Mouse (Mus musculus): Measurements from ENCODE around the gene Acaa1a. TPM values are rescaled to one million over a fixed set of nuclear protein-coding genes. Genes with fewer than 3 reads are reported as not detected.

Acaa1a gene
- 61.2 and 67.8 TPM in 2 replicates for polyA plus RNA-seq (2014; fragmentation: Nextera tagmentation; extraction: Ambion mirVana)

- Histone ChIP-seq H3K27me3 (ENCODE audit: control insufficient read depth, insufficient read depth, low read length) (peaks cover 2% of the 10 kb centered on the region; the same call in 1 of the 2 replicates), H3K4me1 (ENCODE audit: control insufficient read depth, insufficient read depth, low read length) (peaks cover 4% of the 10 kb centered on the region), H3K36me3 (replicated peaks; ENCODE audit: control insufficient read depth, insufficient read depth, low read depth, low read length) (no peaks in the 10 kb centered on the region), H3K9me3 (replicated peaks; ENCODE audit: control insufficient read depth, low read length) (no peaks in the 10 kb centered on the region), H3K4me3 (ENCODE audit: low read depth, low read length) (peak within 1 kb of the TSS; percentile 77), H3K4me2 (ENCODE audit: low read depth, low read length) (peak within 1 kb of the TSS; percentile 83), H3K9ac (replicated peaks; ENCODE audit: low read length) (peak within 1 kb of the TSS; percentile 60), H3K27ac (replicated peaks; ENCODE audit: low read depth, low read length) (no peak within 1 kb of the TSS; the same call in 1 of the 2 replicates)
- WGBS: 2% methylated on average over 43 of the region's 43 CpGs
- no peak for ATAC-seq (replicated peaks; ENCODE audit: insufficient number of reproducible peaks, low FRiP score, low TSS enrichment, low read depth)
- peak; percentile 57 for DNase-seq (ENCODE audit: low spot score)
These were observed at the start of gene Acaa1a for GRCm38 (mm10) chr9:119339558-119340211. Acaa1a (plus strand) TSS chr9:119339676.

DNA sequence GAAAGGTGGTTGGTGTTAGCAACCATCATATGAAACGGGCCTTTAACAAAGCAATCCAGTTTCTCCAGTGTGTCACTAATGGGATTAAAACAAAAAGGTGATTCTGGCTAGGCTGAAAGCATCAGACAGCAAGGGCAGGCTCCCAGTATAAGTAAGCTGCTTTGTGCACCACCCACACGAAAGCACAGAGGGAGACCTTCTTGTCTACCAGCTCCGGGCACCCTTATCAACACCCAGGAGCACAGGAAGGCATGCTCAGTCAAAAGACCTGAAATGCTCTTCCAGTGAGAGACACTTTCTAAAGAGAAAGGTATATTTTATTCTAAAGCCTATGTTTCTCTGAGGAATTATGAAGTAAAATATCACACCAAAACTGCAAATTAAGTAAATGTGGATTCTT, 48.7 kb upstream of the Acaa1a start:
- no peak overlapping the region for H3K27ac ChIP-seq (replicated peaks; ENCODE audit: low read depth, low read length)
- no peaks in the 10 kb centered on the region for H3K27me3 ChIP-seq (ENCODE audit: control insufficient read depth, insufficient read depth, low read length)
- H3K36me3 ChIP-seq (replicated peaks; ENCODE audit: control insufficient read depth, insufficient read depth, low read depth, low read length): no peaks in the 10 kb centered on the region
- H3K4me3 ChIP-seq (ENCODE audit: low read depth, low read length): no peak overlapping the region
- 87% methylated on average over 3 of the region's 3 CpGs for WGBS
- DNase-seq (ENCODE audit: low spot score): no peak
- no peaks in the 10 kb centered on the region for H3K9me3 ChIP-seq (replicated peaks; ENCODE audit: control insufficient read depth, low read length)
- no peak for ATAC-seq (replicated peaks; ENCODE audit: insufficient number of reproducible peaks, low FRiP score, low TSS enrichment, low read depth)
- H3K4me2 ChIP-seq (ENCODE audit: low read depth, low read length): no peak overlapping the region
- H3K4me1 ChIP-seq (ENCODE audit: control insufficient read depth, insufficient read depth, low read length): no peaks in the 10 kb centered on the region
- no peak overlapping the region for H3K9ac ChIP-seq (replicated peaks; ENCODE audit: low read length)

DNA sequence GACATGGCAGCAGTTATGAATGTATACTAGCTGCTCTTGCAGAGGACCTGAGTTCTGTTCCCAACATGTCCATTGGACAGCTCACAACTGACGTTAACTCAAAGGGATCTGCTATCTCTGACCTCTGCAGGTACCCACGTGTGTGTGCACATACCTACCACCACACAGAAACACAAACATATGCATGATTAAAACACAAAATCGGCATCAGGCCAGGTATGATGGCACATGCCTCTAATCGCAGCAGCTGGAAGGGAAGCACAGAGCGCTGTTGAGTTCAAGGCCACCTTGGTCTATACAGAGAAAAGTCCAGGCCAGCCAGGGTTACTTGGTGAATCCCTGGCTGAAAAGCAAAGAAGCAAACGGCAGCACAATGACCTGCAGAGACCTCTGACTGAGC, 41.8 kb upstream of the Acaa1a start:
- DNase-seq (ENCODE audit: low spot score): no peak

GRCm38 (mm10) chr9:119298563-119298962, 40.9 kb upstream of the Acaa1a start:
- DNase-seq (ENCODE audit: low spot score) (no peak), ATAC-seq (replicated peaks; ENCODE audit: insufficient number of reproducible peaks, low FRiP score, low TSS enrichment, low read depth) (no peak)
- no peaks in the 10 kb centered on the region for H3K36me3 ChIP-seq (replicated peaks; ENCODE audit: control insufficient read depth, insufficient read depth, low read depth, low read length)
- no peak overlapping the region for H3K9ac ChIP-seq (replicated peaks; ENCODE audit: low read length)
- H3K4me1 ChIP-seq (ENCODE audit: control insufficient read depth, insufficient read depth, low read length): no peaks in the 10 kb centered on the region
- H3K27ac ChIP-seq (replicated peaks; ENCODE audit: low read depth, low read length): no peak overlapping the region
- H3K9me3 ChIP-seq (replicated peaks; ENCODE audit: control insufficient read depth, low read length): no peaks in the 10 kb centered on the region
- H3K4me2 ChIP-seq (ENCODE audit: low read depth, low read length): no peak overlapping the region
- H3K27me3 ChIP-seq (ENCODE audit: control insufficient read depth, insufficient read depth, low read length): no peaks in the 10 kb centered on the region
- H3K4me3 ChIP-seq (ENCODE audit: low read depth, low read length): no peak overlapping the region
- WGBS: 89% methylated on average over 3 of the region's 3 CpGs

More for the DNA sequence above, 41.8 kb upstream of the Acaa1a start:
- no peak overlapping the region for H3K9ac ChIP-seq (replicated peaks; ENCODE audit: low read length)
- H3K27me3 ChIP-seq (ENCODE audit: control insufficient read depth, insufficient read depth, low read length): no peaks in the 10 kb centered on the region
- H3K36me3 ChIP-seq (replicated peaks; ENCODE audit: control insufficient read depth, insufficient read depth, low read depth, low read length): no peaks in the 10 kb centered on the region
- ATAC-seq (replicated peaks; ENCODE audit: insufficient number of reproducible peaks, low FRiP score, low TSS enrichment, low read depth): no peak
- no peak overlapping the region for H3K4me3 ChIP-seq (ENCODE audit: low read depth, low read length)
- H3K4me1 ChIP-seq (ENCODE audit: control insufficient read depth, insufficient read depth, low read length): no peaks in the 10 kb centered on the region
- H3K4me2 ChIP-seq (ENCODE audit: low read depth, low read length): no peak overlapping the region
- WGBS: 89% methylated on average over 6 of the region's 6 CpGs
- no peak overlapping the region for H3K27ac ChIP-seq (replicated peaks; ENCODE audit: low read depth, low read length)
- no peaks in the 10 kb centered on the region for H3K9me3 ChIP-seq (replicated peaks; ENCODE audit: control insufficient read depth, low read length)

- no peaks in the 10 kb centered on the region for H3K4me1 ChIP-seq (ENCODE audit: control insufficient read depth, insufficient read depth, low read length)
- no peak overlapping the region for H3K4me3 ChIP-seq (ENCODE audit: low read depth, low read length)
- ATAC-seq (replicated peaks; ENCODE audit: insufficient number of reproducible peaks, low FRiP score, low TSS enrichment, low read depth) (no peak), DNase-seq (ENCODE audit: low spot score) (no peak)
- no peaks in the 10 kb centered on the region for H3K36me3 ChIP-seq (replicated peaks; ENCODE audit: control insufficient read depth, insufficient read depth, low read depth, low read length)
- H3K27me3 ChIP-seq (ENCODE audit: control insufficient read depth, insufficient read depth, low read length): no peaks in the 10 kb centered on the region
- WGBS: 93% methylated on average over 7 of the region's 7 CpGs
- no peaks in the 10 kb centered on the region for H3K9me3 ChIP-seq (replicated peaks; ENCODE audit: control insufficient read depth, low read length)
- H3K27ac ChIP-seq (replicated peaks; ENCODE audit: low read depth, low read length): no peak overlapping the region
- no peak overlapping the region for H3K4me2 ChIP-seq (ENCODE audit: low read depth, low read length)
- H3K9ac ChIP-seq (replicated peaks; ENCODE audit: low read length): no peak overlapping the region
These were observed 33.6 kb upstream of the Acaa1a start for GRCm38 (mm10) chr9:119305863-119306262.

DNA sequence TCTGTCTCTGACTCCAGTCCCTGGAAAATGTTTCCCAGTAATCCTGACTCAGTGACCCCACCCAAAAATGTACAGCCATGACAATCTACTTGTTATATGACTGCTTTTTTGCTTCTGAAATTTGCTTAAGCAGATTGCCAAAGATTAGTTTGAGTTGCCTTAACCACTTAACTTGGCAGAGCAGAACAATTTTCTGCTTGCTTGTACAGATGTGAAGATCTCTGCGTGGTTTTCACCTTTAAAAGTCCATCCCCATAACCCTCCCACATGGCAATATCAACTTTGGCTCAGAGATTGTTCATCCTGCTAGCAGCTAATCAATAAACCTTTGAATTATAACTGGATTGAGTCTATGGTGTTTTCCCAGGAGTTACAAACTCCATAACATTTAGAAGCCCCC, 30.4 kb upstream of the Acaa1a start:
- WGBS: 85% methylated on average over 1 of the region's 1 CpGs
- DNase-seq (ENCODE audit: low spot score) (no peak), ATAC-seq (replicated peaks; ENCODE audit: insufficient number of reproducible peaks, low FRiP score, low TSS enrichment, low read depth) (no peak)
- H3K4me2 ChIP-seq (ENCODE audit: low read depth, low read length): no peak overlapping the region
- H3K36me3 ChIP-seq (replicated peaks; ENCODE audit: control insufficient read depth, insufficient read depth, low read depth, low read length): no peaks in the 10 kb centered on the region
- H3K27me3 ChIP-seq (ENCODE audit: control insufficient read depth, insufficient read depth, low read length): no peaks in the 10 kb centered on the region
- no peak overlapping the region for H3K4me3 ChIP-seq (ENCODE audit: low read depth, low read length)
- no peak overlapping the region for H3K27ac ChIP-seq (replicated peaks; ENCODE audit: low read depth, low read length)
- H3K4me1 ChIP-seq (ENCODE audit: control insufficient read depth, insufficient read depth, low read length): no peaks in the 10 kb centered on the region
- no peaks in the 10 kb centered on the region for H3K9me3 ChIP-seq (replicated peaks; ENCODE audit: control insufficient read depth, low read length)
- no peak overlapping the region for H3K9ac ChIP-seq (replicated peaks; ENCODE audit: low read length)

- Histone ChIP-seq H3K27ac (replicated peaks; ENCODE audit: low read depth, low read length) (no peak overlapping the region), H3K4me1 (ENCODE audit: control insufficient read depth, insufficient read depth, low read length) (no peaks in the 10 kb centered on the region), H3K4me3 (ENCODE audit: low read depth, low read length) (no peak overlapping the region), H3K9ac (replicated peaks; ENCODE audit: low read length) (no peak overlapping the region), H3K9me3 (replicated peaks; ENCODE audit: control insufficient read depth, low read length) (no peaks in the 10 kb centered on the region), H3K27me3 (ENCODE audit: control insufficient read depth, insufficient read depth, low read length) (no peaks in the 10 kb centered on the region), H3K4me2 (ENCODE audit: low read depth, low read length) (no peak overlapping the region), H3K36me3 (replicated peaks; ENCODE audit: control insufficient read depth, insufficient read depth, low read depth, low read length) (no peaks in the 10 kb centered on the region)
- DNase-seq (ENCODE audit: low spot score) (no peak), ATAC-seq (replicated peaks; ENCODE audit: insufficient number of reproducible peaks, low FRiP score, low TSS enrichment, low read depth) (no peak)
- 95% methylated on average over 10 of the region's 10 CpGs for WGBS
These were observed 26.4 kb upstream of the Acaa1a start for GRCm38 (mm10) chr9:119313096-119313495.

DNA sequence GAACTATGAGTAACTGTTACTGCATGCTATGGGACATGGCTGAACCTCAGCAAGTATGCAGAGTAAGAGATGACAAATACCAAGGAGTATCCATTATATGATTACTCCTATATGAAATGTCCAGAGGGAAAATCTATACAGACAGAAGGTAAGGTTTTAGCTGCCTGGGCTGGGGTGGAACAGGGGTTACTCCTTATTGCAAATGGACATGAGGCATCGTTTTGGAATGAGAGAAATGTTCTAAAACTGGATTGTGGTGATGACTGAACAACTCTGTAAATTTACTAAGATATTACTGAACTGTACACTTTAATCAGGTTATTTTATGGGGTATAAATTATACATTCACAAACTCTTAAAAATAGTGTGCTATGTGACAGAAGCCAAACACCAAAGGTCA, 20.6 kb upstream of the Acaa1a start:
- Histone ChIP-seq H3K4me1 (ENCODE audit: control insufficient read depth, insufficient read depth, low read length) (no peaks in the 10 kb centered on the region), H3K27ac (replicated peaks; ENCODE audit: low read depth, low read length) (no peak overlapping the region), H3K36me3 (replicated peaks; ENCODE audit: control insufficient read depth, insufficient read depth, low read depth, low read length) (no peaks in the 10 kb centered on the region), H3K9ac (replicated peaks; ENCODE audit: low read length) (no peak overlapping the region), H3K9me3 (replicated peaks; ENCODE audit: control insufficient read depth, low read length) (no peaks in the 10 kb centered on the region), H3K4me2 (ENCODE audit: low read depth, low read length) (no peak overlapping the region), H3K27me3 (ENCODE audit: control insufficient read depth, insufficient read depth, low read length) (no peaks in the 10 kb centered on the region), H3K4me3 (ENCODE audit: low read depth, low read length) (no peak overlapping the region)
- ATAC-seq (replicated peaks; ENCODE audit: insufficient number of reproducible peaks, low FRiP score, low TSS enrichment, low read depth) (no peak), DNase-seq (ENCODE audit: low spot score) (no peak)
- 88% methylated on average over 1 of the region's 1 CpGs for WGBS

All from embryonic facial prominence, embryonic 11.5 days (tissue).